15 mouse cellular contexts compared by ENCODE assay signal in genomic region chr1:137636321-137636944, GRCm38 (mm10).
DNase-seq lines count a peak whose midpoint lies in the region; ATAC-seq lines count a peak whose summit lies in the region.
"Had no signal": no experiment of that assay in that cellular context is flagged by ENCODE, and none has a peak within 500 bp of the region (broad histone marks: within the 10 kb centered on the region; RNA-seq: fewer than 3 reads in every experiment).

No protein-coding gene starts in this region.

- no peak overlapping the region for H3K9ac ChIP-seq in kidney, embryonic 14.5 days (ENCODE audit: low read depth, low read length)
- H3K9ac ChIP-seq in neural tube, embryonic 15.5 days (replicated peaks) = no peak overlapping the region
- no peak overlapping the region for H3K9ac ChIP-seq in embryonic facial prominence, embryonic 13.5 days
- no peak overlapping the region for H3K9ac ChIP-seq in neural tube, embryonic 14.5 days (replicated peaks; ENCODE audit: low read depth, low read length)
- H3K9ac ChIP-seq: heart, embryonic 13.5 days had no signal

- H3K4me1 ChIP-seq in kidney, embryonic 14.5 days (ENCODE audit: control insufficient read depth, insufficient read depth, low read length) = no peaks in the 10 kb centered on the region
- H3K4me1 ChIP-seq in neural tube, embryonic 15.5 days = peaks cover 3% of the 10 kb centered on the region; the same call in 1 of the 2 replicates
- H3K4me1 ChIP-seq in embryonic facial prominence, embryonic 13.5 days = peaks cover 14% of the 10 kb centered on the region
- H3K4me1 ChIP-seq in neural tube, embryonic 14.5 days (ENCODE audit: control insufficient read depth, insufficient read depth, low read length) = 0 out of 2 replicates have a peak, but pooled peaks cover 3% of the 10 kb centered on the region
- H3K4me1 ChIP-seq: heart, embryonic 13.5 days had no signal

- H3K4me3 ChIP-seq in kidney, embryonic 14.5 days (ENCODE audit: low read length) = no peak overlapping the region
- no peak overlapping the region for H3K4me3 ChIP-seq in neural tube, embryonic 15.5 days (replicated peaks)
- no peak overlapping the region for H3K4me3 ChIP-seq in embryonic facial prominence, embryonic 13.5 days
- no peak overlapping the region for H3K4me3 ChIP-seq in neural tube, embryonic 14.5 days (ENCODE audit: low read depth, low read length)
- H3K4me3 ChIP-seq: gastrocnemius, adult 2 months; heart, embryonic 13.5 days had no signal

- DNase-seq in kidney, postnatal 14 days = no peak
- peak; percentile 59 for DNase-seq in neural tube, embryonic 10.5 days (ENCODE audit: extremely low spot score, low spot score)
- DNase-seq in right cerebral cortex, postnatal 14 days = no peak
- no peak for DNase-seq in ovary, postnatal 14 days (ENCODE audit: low spot score)
- DNase-seq: adrenal gland, postnatal 36 days; cerebellum, adult 9-11 months; gastrocnemius, adult 2 months; heart, adult 11 months; heart, postnatal 36 days; thymus, postnatal 36 days had no signal

- no peaks in the 10 kb centered on the region for H3K27me3 ChIP-seq in kidney, embryonic 14.5 days (ENCODE audit: control insufficient read depth, insufficient read depth, low read length)
- no peaks in the 10 kb centered on the region for H3K27me3 ChIP-seq in neural tube, embryonic 15.5 days (replicated peaks)
- H3K27me3 ChIP-seq in embryonic facial prominence, embryonic 13.5 days = no peaks in the 10 kb centered on the region
- H3K27me3 ChIP-seq in neural tube, embryonic 14.5 days (ENCODE audit: control insufficient read depth, insufficient read depth, low read length) = no peaks in the 10 kb centered on the region
- H3K27me3 ChIP-seq: heart, embryonic 13.5 days had no signal

- no peak overlapping the region for H3K4me2 ChIP-seq in kidney, embryonic 14.5 days (replicated peaks; ENCODE audit: low read depth, low read length)
- no peak overlapping the region for H3K4me2 ChIP-seq in neural tube, embryonic 15.5 days
- no peak overlapping the region for H3K4me2 ChIP-seq in embryonic facial prominence, embryonic 13.5 days
- no peak overlapping the region for H3K4me2 ChIP-seq in neural tube, embryonic 14.5 days (ENCODE audit: low read depth, low read length)
- H3K4me2 ChIP-seq: heart, embryonic 13.5 days had no signal

- no peaks in the 10 kb centered on the region for H3K9me3 ChIP-seq in kidney, embryonic 14.5 days (ENCODE audit: control insufficient read depth, low read length)
- no peaks in the 10 kb centered on the region for H3K9me3 ChIP-seq in neural tube, embryonic 15.5 days (replicated peaks)
- H3K9me3 ChIP-seq in embryonic facial prominence, embryonic 13.5 days = no peaks in the 10 kb centered on the region
- no peaks in the 10 kb centered on the region for H3K9me3 ChIP-seq in neural tube, embryonic 14.5 days (ENCODE audit: control insufficient read depth, low read length)
- H3K9me3 ChIP-seq: heart, embryonic 13.5 days had no signal

- no peak overlapping the region for H3K27ac ChIP-seq in kidney, embryonic 14.5 days (ENCODE audit: low read depth, low read length)
- no peak overlapping the region for H3K27ac ChIP-seq in neural tube, embryonic 15.5 days (replicated peaks)
- peak overlapping the region; percentile 74 for H3K27ac ChIP-seq in embryonic facial prominence, embryonic 13.5 days
- no peak overlapping the region for H3K27ac ChIP-seq in neural tube, embryonic 14.5 days (ENCODE audit: low read depth, low read length)
- H3K27ac ChIP-seq: gastrocnemius, adult 2 months; heart, embryonic 13.5 days had no signal

- H3K36me3 ChIP-seq in kidney, embryonic 14.5 days (ENCODE audit: control insufficient read depth, insufficient read depth, low read length) = no peaks in the 10 kb centered on the region
- no peaks in the 10 kb centered on the region for H3K36me3 ChIP-seq in neural tube, embryonic 15.5 days
- no peaks in the 10 kb centered on the region for H3K36me3 ChIP-seq in embryonic facial prominence, embryonic 13.5 days
- H3K36me3 ChIP-seq in neural tube, embryonic 14.5 days (ENCODE audit: control insufficient read depth, insufficient read depth, low read length) = no peaks in the 10 kb centered on the region
- H3K36me3 ChIP-seq: heart, embryonic 13.5 days had no signal

- peak; percentile 79 for ATAC-seq in kidney, embryonic 14.5 days (ENCODE audit: low FRiP score, low TSS enrichment)
- no peak for ATAC-seq in neural tube, embryonic 15.5 days (ENCODE audit: low FRiP score)
- ATAC-seq in embryonic facial prominence, embryonic 13.5 days (ENCODE audit: insufficient number of reproducible peaks, insufficient read depth, low FRiP score, low TSS enrichment, low read depth) = no peak
- ATAC-seq in neural tube, embryonic 14.5 days (ENCODE audit: low read depth) = 0 out of 2 replicates have a peak, but pooled peaks have one; percentile 38

- WGBS in kidney, embryonic 14.5 days = 14% methylated on average over 3 of the region's 3 CpGs
- 20% methylated on average over 3 of the region's 3 CpGs for WGBS in neural tube, embryonic 15.5 days
- WGBS in embryonic facial prominence, embryonic 13.5 days = 23% methylated on average over 3 of the region's 3 CpGs
- WGBS in neural tube, embryonic 14.5 days = 10% methylated on average over 3 of the region's 3 CpGs

Comparison
In these comparisons a context has a peak if more than half of its experiments do, and no peak if none do; other contexts are left out.
1. ATAC-seq: peak in kidney, embryonic 14.5 days (single experiment) and neural tube, embryonic 14.5 days (single experiment); none in neural tube, embryonic 15.5 days (single experiment) and embryonic facial prominence, embryonic 13.5 days (single experiment).